Mouse (Mus musculus) inflammation-experienced regulatory T-cells, adult 6 months (primary cell): ENCODE results near the gene Numbl. TPM values are rescaled to one million over a fixed set of nuclear protein-coding genes. Genes with fewer than 3 reads are reported as not detected.

Source experiments
- ATAC-seq: one replicate; pipeline ENCODE4 v1.8.0; 2017
- polyA plus RNA-seq, 3 experiments: library from polyadenylated mRNA; unstranded; fragments of 100-300 nt; shearing (Covaris generic); gene quantifications; one replicate each; pipeline ENCODE4 v1.2.1; 2017

Numbl gene
- polyA plus RNA-seq, 3 experiments from 2014 or later, result 0.15 to 0.38 (median 0.15) TPM

GRCm38 (mm10) chr7:27298033-27298610 lies 39.9 kb downstream of the Numbl start:
- ATAC-seq, result no peak

DNA sequence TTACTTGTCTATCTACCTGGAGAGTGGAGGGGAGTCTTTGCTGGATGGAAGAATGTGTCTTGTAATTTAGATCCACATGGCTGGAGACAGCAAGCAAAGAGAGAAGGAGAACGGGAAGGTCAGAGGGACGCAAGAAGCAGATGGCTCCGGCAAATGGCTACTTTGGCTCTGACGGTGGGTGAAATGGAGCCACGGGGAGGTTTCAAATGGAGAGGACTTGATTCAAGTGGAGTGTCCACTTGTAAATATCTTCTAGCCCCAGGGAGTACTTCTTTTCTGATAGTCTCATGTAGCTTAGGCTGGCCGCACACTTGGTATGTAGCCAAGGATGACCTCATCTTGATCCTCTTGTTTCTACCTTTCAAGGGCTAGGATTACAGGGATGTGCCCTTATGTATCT lies 40.6 kb downstream of the Numbl start:
- no peak for ATAC-seq

- no peak for ATAC-seq
These were observed 42.1 kb downstream of the Numbl start for GRCm38 (mm10) chr7:27300351-27300750.

DNA sequence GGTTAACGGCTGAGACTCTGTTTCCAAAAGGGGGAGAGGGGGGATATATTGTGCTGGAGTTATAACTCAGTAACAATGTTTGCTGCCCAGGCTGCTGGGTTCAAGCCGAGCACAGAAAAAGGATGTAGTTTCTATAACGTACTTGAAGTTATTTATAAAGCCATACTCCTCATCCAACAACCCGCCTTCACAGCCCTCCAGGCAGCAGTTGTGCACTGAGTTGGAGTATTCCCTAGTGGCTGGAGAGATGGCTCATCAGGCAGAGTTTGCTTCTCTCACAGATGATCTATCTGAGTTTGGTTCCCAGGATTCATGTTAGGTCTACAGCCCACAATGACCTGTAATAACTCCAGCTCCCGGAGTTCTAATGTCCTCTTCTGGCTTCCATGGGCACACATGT lies 42.6 kb downstream of the Numbl start:
- ATAC-seq, result no peak

GRCm38 (mm10) chr7:27302172-27302571 lies 43.9 kb downstream of the Numbl start:
- ATAC-seq, result no peak

DNA sequence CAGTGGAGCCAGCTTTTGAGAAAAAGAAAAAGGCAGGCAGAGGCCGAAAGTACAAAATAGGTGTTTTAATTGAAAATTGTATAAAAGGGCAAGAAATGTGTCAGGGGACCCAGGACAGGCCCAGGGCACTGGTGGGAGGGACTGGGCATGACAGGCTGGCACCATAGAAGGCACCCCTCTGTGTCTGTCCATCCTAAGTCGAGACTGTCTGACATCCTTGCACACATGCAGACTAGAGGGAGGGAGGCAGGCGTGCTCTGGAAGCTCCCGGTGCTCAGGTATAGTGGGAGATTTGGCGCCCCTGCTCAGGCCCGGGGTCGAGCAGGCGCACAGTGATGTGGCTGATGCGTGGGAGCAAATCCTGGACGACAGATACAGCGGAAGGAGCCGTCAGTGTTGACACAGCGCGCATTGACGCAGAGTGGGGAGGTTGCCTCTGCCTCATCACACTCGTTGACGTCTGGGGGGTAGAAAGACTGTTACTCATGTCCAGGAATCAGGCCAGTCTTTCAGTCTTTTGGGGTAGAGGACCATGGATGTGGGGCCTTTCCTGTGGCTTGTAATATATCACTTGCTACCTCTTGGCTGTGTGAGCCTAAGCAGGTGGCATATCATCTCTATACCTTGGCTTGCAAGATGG lies 47.0 kb downstream of the Numbl start:
- ATAC-seq, result no peak

DNA sequence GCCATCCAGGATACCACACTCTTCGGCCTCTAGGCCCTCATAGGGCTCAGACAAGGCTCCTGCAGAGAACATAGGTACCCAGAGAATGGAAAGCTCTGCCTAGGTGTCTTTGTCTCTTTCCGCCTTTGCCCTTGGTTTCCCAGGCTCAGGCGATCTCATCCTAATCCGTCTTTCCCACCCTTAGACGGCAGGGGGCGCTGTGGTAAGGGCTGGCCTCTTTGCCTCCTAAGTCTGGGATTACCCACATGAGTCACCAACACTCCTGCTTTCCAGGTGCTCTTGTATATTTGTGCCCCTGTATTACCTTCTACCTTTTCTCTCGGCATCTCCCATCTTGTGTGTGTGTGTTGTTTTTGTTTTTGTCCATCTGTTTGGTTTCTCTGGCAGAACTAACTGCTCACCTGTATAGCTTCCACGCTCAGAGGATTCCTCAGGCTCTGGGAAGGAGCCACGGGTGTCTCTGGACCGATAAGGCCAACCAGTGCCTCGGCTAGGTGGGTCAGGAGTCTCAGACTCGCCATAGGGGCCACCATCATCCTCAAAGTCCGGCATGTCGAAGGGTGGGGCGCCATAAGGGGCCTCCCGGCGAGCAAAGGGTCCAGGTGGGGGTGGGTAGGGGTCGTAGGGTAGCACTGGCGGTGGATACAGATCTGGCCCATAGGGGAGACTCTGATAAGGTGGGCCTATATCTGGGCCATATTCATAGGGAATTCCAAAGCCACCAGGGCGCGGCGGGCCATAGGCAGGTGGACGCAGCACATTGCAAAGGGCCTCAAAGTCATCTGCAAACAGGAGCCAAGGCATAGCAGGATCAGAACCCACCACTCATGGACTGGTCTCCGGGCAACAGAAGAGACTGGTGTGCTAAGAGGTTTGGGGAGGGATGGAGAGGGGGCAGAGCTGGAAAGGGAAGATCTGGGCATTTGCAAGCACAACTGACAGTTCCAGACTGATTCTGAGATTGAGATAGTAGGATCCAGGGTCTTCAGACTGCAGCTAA lies 48.2 kb downstream of the Numbl start:
- ATAC-seq, result no peak

GRCm38 (mm10) chr7:27307551-27307950 lies 49.3 kb downstream of the Numbl start:
- ATAC-seq, result no peak

GRCm38 (mm10) chr7:27308821-27309549 lies 50.8 kb downstream of the Numbl start:
- no peak for ATAC-seq

DNA sequence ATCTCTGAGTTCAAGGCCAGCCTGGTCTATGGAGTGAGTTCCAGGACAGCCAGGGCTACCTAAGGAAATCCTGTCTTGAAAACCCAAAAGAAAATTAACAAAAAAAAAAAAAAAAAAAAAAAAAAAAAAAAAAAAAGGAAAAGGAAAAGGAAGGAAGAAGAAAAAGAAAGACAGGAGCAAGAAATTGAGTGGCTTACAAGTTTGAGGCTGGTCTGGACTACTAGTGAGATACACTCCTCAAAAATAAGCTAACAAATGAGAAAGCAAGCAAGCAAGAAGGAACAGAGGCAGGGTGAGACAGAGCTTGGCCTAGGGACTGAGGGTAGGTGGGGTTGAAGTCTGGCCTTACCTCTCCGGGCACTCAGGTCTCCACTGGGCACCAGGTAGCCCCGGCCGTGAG lies 51.6 kb downstream of the Numbl start:
- no peak for ATAC-seq

- no peak for ATAC-seq
These were observed 52.1 kb downstream of the Numbl start for GRCm38 (mm10) chr7:27310306-27310705.

DNA sequence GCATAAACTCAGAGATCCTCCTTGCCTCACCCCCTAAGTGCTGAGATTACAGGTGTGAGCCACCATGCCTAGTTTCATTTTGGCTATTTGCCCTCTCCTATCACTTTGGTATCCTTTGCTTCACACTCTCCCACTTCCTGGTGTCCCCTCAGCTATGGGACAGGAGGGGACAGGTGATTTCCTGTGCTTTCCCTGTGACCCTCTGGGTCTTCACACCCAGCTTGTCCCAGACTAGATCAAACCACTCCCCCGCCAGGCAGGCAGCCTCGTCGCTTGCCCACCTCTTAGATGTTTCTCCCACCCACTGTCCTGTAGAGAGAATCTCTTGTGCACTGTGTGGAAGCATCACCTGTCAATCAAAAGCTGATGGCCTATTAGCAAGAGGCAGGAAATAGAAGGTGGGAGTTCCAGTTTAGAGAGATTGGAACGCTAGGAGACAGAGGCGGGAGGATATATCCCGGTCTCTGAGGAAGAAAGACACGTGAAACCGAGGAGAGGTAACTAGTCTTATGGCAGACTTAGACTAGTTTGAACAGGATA lies 52.8 kb downstream of the Numbl start:
- no peak for ATAC-seq

- no peak for ATAC-seq
These were observed 53.5 kb downstream of the Numbl start for GRCm38 (mm10) chr7:27311651-27312284.

DNA sequence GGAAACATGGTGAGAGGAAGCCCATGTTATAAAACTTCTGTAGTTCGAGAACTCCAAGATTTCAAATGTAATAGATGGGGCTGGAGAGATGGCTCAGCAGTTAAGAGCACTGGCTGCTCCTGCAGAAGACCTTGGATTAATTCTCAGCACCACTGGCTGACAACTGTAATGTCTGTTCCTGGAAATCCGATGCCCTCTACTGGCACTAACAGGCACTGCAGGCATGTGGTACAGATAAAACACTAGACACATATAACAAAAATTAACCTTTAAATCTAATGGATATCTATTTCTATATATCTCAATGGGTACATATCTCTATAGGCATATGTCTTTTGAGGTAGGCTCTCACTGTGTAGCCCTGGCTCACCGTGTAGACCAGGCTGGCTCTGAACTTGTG lies 56.2 kb downstream of the Numbl start:
- no peak for ATAC-seq

GRCm38 (mm10) chr7:27315958-27316357 lies 57.7 kb downstream of the Numbl start:
- no peak for ATAC-seq

- ATAC-seq, result no peak
These were observed 61.2 kb downstream of the Numbl start for GRCm38 (mm10) chr7:27319411-27319810.

DNA sequence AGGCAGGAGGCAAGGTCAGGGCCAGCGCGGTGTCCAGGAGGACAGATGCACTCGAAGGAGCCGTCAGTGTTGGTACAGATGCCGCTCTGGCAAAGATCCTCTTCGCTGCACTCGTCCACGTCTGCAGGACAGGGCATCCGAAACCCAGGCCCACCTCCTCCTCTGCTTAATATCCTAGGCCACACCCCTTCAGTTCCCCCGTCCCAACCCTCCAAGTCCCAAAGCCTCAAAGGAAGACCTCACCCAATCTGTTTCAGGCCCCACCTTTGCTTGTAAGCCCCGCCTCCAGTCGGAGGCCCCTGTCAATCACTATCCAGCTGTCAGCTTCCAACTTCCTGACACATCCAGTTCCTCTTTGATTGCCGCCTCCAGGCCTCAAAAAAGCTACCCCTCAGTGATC lies 64.1 kb downstream of the Numbl start:
- ATAC-seq, result no peak

GRCm38 (mm10) chr7:27323001-27323400 lies 64.8 kb downstream of the Numbl start:
- no peak for ATAC-seq

GRCm38 (mm10) chr7:27324161-27324560 lies 65.9 kb downstream of the Numbl start:
- no peak for ATAC-seq

- no peak for ATAC-seq
These were observed 66.7 kb downstream of the Numbl start for GRCm38 (mm10) chr7:27324928-27325327.

DNA sequence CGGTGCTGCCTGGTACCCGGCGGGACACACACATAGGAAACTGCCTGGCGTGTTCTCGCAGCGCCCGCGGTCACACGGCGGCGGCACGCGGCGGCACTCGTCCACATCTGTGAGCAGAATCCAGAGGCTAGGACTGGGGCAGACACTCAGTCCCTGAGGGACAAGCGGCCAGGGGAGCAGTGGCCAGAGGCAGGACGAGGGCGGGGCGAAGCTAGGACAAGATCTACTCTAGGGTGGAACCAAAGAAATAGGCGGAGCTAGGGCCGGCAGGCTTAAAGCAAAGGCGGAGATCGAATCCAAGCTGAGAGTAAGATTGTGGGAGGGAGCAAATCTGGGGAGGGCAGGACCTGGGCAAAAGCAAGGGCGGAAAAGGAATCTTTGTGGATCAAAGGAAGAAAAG lies 67.5 kb downstream of the Numbl start:
- ATAC-seq, result no peak
